Mouse (Mus musculus): ENCODE results near the gene Nr3c2. TPM values are rescaled to one million over a fixed set of nuclear protein-coding genes. Genes with fewer than 3 reads are reported as not detected.

Nr3c2 gene
- polyA plus RNA-seq, 1 experiment from 2014 or later: 5.0 TPM

DNA sequence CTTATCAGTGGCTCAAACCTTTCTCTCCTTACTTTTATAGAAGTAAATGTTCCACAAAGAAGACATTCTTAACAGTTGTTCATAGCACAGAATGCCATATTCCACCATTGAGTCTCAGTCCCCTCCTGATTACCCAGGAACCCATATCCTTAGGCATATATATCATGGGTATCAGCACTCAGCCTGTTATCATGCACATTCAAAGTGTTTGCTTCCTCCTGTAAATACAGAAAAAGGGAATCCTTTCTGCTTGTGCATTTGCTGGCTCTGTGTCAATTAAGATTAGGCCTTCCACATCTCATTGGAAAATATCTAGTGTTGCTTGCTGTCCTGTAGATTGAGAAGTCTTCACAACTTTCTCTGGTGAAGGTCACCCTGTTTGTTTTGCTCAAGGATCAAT lies 12.0 kb downstream of the Nr3c2 start:
- no peak overlapping the region for H3K27ac ChIP-seq
- H3K4me1 ChIP-seq (replicated peaks): no peaks in the 10 kb centered on the region
- H3K9me3 ChIP-seq (replicated peaks): no peaks in the 10 kb centered on the region
- no peak for ATAC-seq (replicated peaks; ENCODE audit: insufficient number of reproducible peaks, insufficient read depth, low FRiP score, low read depth)
- no peaks in the 10 kb centered on the region for H3K36me3 ChIP-seq
- H3K4me3 ChIP-seq: no peak overlapping the region
- no peak overlapping the region for H3K9ac ChIP-seq
- no peak overlapping the region for H3K4me2 ChIP-seq
- no peaks in the 10 kb centered on the region for H3K27me3 ChIP-seq

DNA sequence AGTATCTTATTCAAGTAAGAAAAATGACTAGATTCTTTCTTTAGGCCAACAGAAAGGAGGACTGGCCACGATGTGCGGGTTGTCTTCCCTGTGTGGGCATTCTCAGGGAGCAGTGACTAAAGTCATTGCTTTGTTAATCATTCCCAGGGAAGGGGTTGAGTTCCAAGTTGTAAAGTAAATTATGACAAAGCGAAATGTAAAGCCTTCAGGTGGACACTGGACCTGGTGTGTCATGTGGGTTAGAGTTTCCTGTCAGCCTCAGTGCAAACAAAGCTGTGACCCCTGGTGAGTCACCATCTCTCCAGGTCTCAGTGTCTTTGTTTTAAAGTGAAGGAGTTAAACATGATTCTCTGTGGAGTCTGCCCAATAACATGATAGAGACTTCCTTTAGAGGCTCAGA lies 13.4 kb downstream of the Nr3c2 start:
- H3K27ac ChIP-seq: no peak overlapping the region
- no peaks in the 10 kb centered on the region for H3K9me3 ChIP-seq (replicated peaks)
- no peak overlapping the region for H3K9ac ChIP-seq
- H3K4me1 ChIP-seq (replicated peaks): no peaks in the 10 kb centered on the region
- H3K4me3 ChIP-seq: no peak overlapping the region
- WGBS: 85% methylated on average over 3 of the region's 3 CpGs
- no peak for ATAC-seq (replicated peaks; ENCODE audit: insufficient number of reproducible peaks, insufficient read depth, low FRiP score, low read depth)
- no peaks in the 10 kb centered on the region for H3K36me3 ChIP-seq
- no peak overlapping the region for H3K4me2 ChIP-seq
- no peaks in the 10 kb centered on the region for H3K27me3 ChIP-seq

DNA sequence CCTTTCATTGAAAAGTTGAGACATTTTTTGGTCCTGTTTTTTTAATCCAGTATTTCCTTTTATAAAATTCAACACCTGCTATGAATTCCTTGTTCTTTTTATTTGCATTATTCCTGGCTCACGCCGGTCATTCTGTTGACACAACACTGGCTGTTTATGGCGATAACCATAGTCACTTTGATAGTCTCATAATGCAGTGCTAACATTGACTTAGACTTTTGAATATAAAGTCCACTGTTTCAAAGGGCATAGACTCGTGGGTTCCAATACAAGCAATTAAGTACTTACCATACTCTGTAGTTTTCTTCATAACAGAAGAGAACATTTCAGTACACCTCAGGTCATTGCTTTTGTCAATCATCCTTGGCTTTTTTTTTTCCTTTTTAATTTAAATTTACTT lies 14.0 kb downstream of the Nr3c2 start:
- Histone ChIP-seq H3K4me1 (replicated peaks) (no peaks in the 10 kb centered on the region), H3K4me3 (no peak overlapping the region), H3K36me3 (no peaks in the 10 kb centered on the region), H3K27ac (no peak overlapping the region), H3K9ac (no peak overlapping the region), H3K4me2 (no peak overlapping the region), H3K9me3 (replicated peaks) (no peaks in the 10 kb centered on the region), H3K27me3 (no peaks in the 10 kb centered on the region)
- WGBS: 81% methylated on average over 4 of the region's 4 CpGs
- no peak for ATAC-seq (replicated peaks; ENCODE audit: insufficient number of reproducible peaks, insufficient read depth, low FRiP score, low read depth)

DNA sequence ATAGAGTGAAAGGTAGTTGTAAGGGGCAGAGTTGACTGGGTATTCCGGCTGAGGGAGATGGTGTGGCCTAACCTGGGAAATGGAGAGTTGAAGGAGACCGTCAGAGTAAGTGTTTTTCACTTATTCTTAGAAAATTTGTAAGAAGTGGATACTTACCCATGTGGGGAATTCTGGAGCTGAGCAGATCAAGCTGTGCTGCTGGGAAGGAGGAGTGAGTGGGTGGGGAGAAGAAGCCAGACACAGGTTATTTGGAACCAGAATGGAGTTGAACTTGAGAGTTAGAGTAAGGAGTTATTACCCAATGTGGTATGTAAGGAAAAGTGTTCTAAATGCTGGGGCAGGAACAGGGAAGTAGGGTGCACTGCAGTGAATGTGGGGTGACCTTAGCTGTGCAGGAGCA lies 16.0 kb downstream of the Nr3c2 start:
- 79% methylated on average over 2 of the region's 2 CpGs for WGBS
- no peak for ATAC-seq (replicated peaks; ENCODE audit: insufficient number of reproducible peaks, insufficient read depth, low FRiP score, low read depth)
- no peak overlapping the region for H3K27ac ChIP-seq
- H3K4me2 ChIP-seq: no peak overlapping the region
- no peak overlapping the region for H3K9ac ChIP-seq
- H3K36me3 ChIP-seq: no peaks in the 10 kb centered on the region
- H3K9me3 ChIP-seq (replicated peaks): no peaks in the 10 kb centered on the region
- no peaks in the 10 kb centered on the region for H3K27me3 ChIP-seq
- H3K4me3 ChIP-seq: no peak overlapping the region
- H3K4me1 ChIP-seq (replicated peaks): no peaks in the 10 kb centered on the region

DNA sequence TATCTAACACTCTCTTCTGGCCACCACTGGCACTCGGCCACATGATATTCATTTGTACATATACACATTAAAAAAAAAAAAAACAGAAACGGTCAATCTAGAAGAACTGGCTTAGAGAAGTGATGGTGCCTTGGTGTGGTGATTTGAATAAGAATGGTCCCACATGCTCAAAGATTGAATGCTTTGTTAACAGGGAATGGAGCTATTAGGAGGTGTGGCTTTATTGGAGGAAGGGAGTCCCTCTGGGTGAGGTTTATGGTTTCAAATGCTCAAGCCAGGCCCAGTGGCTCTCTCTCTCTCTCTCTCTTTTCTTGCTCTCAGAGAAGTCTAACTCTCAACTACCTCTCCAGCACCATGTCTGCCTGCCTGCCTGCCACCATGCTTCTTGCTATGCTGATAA lies 20.3 kb downstream of the Nr3c2 start:
- Histone ChIP-seq H3K4me2 (no peak overlapping the region), H3K36me3 (no peaks in the 10 kb centered on the region), H3K27me3 (no peaks in the 10 kb centered on the region), H3K9me3 (replicated peaks) (no peaks in the 10 kb centered on the region), H3K4me1 (replicated peaks) (no peaks in the 10 kb centered on the region), H3K27ac (no peak overlapping the region), H3K9ac (no peak overlapping the region), H3K4me3 (no peak overlapping the region)
- no peak for ATAC-seq (replicated peaks; ENCODE audit: insufficient number of reproducible peaks, insufficient read depth, low FRiP score, low read depth)
- 90% methylated on average over 2 of the region's 2 CpGs for WGBS

DNA sequence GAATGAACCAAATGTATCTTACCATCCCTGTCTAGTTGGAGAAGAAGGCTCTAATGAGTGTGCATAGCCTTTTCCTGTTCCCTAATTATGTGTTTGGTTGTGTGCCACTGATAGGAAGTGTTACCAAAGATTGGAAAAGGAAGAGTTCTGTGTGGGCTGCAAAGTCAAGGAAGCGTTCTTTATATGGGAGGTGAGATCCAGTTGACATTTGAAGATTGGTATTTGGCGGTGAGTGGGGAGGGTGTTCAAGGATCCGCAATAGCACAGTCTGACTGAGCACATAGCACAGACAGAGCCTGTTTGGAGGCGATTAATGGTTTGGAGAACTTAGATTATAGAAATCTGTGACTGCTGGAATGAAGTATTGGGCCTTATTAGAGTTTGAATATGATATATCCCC lies 24.9 kb downstream of the Nr3c2 start:
- 77% methylated on average over 4 of the region's 4 CpGs for WGBS
- H3K4me3 ChIP-seq: no peak overlapping the region
- no peaks in the 10 kb centered on the region for H3K4me1 ChIP-seq (replicated peaks)
- no peaks in the 10 kb centered on the region for H3K27me3 ChIP-seq
- no peaks in the 10 kb centered on the region for H3K9me3 ChIP-seq (replicated peaks)
- H3K4me2 ChIP-seq: no peak overlapping the region
- H3K9ac ChIP-seq: no peak overlapping the region
- no peak for ATAC-seq (replicated peaks; ENCODE audit: insufficient number of reproducible peaks, insufficient read depth, low FRiP score, low read depth)
- no peak overlapping the region for H3K27ac ChIP-seq
- no peaks in the 10 kb centered on the region for H3K36me3 ChIP-seq

DNA sequence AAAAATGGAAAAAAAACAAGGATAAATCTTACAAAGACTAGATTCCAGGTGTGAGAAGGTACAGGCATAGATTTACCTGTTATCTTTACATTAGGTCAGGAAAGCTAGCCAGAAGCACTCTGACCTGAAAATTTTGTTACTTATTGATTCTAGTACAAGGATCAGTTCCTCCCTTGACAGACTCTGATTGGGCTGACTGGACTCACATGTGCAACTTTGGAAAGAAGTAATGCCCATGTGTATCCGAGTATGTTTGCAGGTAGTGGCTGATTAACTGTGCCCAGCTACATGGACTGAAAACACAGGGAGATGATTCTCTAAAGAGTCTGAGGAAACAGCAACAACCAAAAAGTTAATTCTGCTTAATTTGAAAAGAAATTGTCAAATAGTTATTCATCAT lies 29.1 kb downstream of the Nr3c2 start:
- H3K4me3 ChIP-seq: no peak overlapping the region
- ATAC-seq (replicated peaks; ENCODE audit: insufficient number of reproducible peaks, insufficient read depth, low FRiP score, low read depth): no peak
- no peak overlapping the region for H3K9ac ChIP-seq
- no peaks in the 10 kb centered on the region for H3K36me3 ChIP-seq
- no peak overlapping the region for H3K4me2 ChIP-seq
- H3K4me1 ChIP-seq (replicated peaks): no peaks in the 10 kb centered on the region
- H3K27ac ChIP-seq: no peak overlapping the region
- H3K9me3 ChIP-seq (replicated peaks): no peaks in the 10 kb centered on the region
- no peaks in the 10 kb centered on the region for H3K27me3 ChIP-seq
- WGBS: 87% methylated on average over 1 of the region's 1 CpGs

DNA sequence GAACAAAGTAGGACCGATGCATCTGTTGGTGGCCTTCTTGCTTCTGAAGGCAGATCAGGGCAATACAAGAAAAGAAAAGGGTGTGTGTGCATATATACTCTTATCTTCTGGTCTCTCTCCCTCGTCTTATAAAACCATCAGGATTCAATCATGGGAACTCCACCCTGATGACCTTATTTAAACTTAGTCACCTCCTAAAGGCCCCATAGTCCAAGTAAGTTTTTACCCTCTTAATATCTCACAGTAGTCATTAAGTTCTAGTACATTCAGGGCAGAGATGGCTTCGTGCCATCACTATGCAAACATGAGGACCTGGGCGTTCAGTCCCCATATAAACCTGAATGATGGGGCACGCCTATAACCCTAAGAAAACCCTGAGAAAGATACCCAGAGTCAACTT lies 29.6 kb downstream of the Nr3c2 start:
- H3K27ac ChIP-seq: no peak overlapping the region
- H3K9me3 ChIP-seq (replicated peaks): no peaks in the 10 kb centered on the region
- no peaks in the 10 kb centered on the region for H3K4me1 ChIP-seq (replicated peaks)
- 78% methylated on average over 5 of the region's 5 CpGs for WGBS
- H3K36me3 ChIP-seq: no peaks in the 10 kb centered on the region
- ATAC-seq (replicated peaks; ENCODE audit: insufficient number of reproducible peaks, insufficient read depth, low FRiP score, low read depth): no peak
- no peak overlapping the region for H3K4me3 ChIP-seq
- no peak overlapping the region for H3K4me2 ChIP-seq
- H3K27me3 ChIP-seq: no peaks in the 10 kb centered on the region
- no peak overlapping the region for H3K9ac ChIP-seq

DNA sequence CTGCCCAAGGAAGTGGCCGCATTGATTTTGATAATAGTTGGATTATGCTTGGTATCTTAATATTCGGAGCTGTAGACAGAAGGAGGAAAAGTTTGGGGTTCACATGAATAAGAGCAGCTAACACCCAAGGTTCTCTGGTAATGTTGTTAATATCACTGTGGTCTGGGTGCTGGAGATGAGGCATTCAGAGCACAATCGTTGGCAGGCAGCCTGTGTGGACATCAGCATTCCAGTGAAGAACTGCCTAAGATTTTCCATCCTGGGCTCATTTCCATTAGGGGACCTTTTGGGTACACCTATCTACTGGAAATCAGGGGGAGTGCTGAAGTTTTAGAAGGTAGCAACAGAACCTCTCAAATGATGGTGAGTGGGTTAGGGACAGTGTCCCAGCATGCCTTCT lies 65.8 kb downstream of the Nr3c2 start:
- WGBS: 76% methylated on average over 3 of the region's 3 CpGs
- H3K36me3 ChIP-seq: no peaks in the 10 kb centered on the region
- ATAC-seq (replicated peaks; ENCODE audit: insufficient number of reproducible peaks, insufficient read depth, low FRiP score, low read depth): no peak

DNA sequence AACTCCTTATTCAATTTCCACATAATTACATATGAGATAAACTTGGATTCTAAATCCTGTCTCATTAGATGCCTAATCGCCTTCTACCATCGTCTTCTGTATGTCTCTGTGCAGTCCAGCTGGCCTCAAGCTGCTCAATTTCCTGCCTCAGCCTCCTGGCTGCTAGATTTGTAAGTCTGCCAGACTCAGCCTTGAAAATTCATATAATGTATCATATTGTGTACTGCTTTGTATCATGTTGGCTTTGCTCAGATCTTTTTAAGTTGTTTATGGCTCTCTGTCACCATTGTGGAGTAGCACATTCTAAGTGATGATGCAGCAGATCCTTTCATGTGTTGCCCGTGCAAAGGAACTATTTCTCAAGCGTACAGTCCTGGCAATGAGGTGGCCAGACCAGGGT lies 71.9 kb downstream of the Nr3c2 start:
- peaks cover 18% of the 10 kb centered on the region for H3K4me1 ChIP-seq (replicated peaks)
- no peaks in the 10 kb centered on the region for H3K36me3 ChIP-seq
- H3K4me2 ChIP-seq: no peak overlapping the region
- H3K9me3 ChIP-seq (replicated peaks): no peaks in the 10 kb centered on the region
- WGBS: 83% methylated on average over 4 of the region's 4 CpGs
- no peak overlapping the region for H3K9ac ChIP-seq
- no peaks in the 10 kb centered on the region for H3K27me3 ChIP-seq
- H3K4me3 ChIP-seq: no peak overlapping the region
- peak overlapping the region; percentile 88 for H3K27ac ChIP-seq
- ATAC-seq (replicated peaks; ENCODE audit: insufficient number of reproducible peaks, insufficient read depth, low FRiP score, low read depth): no peak

More for the DNA sequence above, 65.8 kb downstream of the Nr3c2 start:
- Histone ChIP-seq H3K9ac (no peak overlapping the region), H3K4me3 (no peak overlapping the region), H3K4me2 (no peak overlapping the region), H3K27me3 (no peaks in the 10 kb centered on the region), H3K4me1 (replicated peaks) (0 out of 2 replicates have a peak, but pooled peaks cover 2% of the 10 kb centered on the region), H3K9me3 (replicated peaks) (no peaks in the 10 kb centered on the region), H3K27ac (no peak overlapping the region)

DNA sequence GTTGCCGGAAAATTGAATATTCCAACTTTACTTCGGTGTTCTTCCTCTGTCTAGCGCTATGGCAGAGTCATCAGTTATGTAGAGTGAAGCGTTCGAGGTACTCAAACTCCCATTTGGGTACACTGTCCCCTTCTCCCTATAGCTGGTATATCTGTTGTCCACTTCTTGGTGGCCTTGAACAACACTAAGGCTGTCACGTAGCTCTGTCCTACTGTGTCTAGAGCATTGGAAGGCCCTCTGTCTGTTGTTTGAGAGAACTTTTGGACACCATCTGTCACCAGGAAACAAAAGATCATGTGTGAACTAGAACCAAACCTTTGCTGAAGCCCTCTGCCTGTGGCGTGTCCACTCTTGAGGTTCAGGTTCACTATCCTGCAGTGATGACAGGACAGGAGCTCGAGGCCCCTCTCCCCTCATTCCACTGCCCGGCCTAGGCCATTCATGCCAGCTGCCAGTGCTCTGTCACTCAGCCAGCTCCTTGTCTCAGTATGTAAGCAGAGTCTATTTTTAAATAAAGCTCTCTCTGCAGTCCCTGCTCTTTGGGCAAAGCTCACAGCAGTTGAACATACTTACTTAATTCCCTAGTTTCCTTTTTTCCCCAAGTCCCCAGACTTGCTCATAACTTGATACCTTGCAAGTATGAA lies 72.6 kb downstream of the Nr3c2 start:
- WGBS: 66% methylated on average over 9 of the region's 9 CpGs
- peaks cover 18% of the 10 kb centered on the region for H3K4me1 ChIP-seq (replicated peaks)
- ATAC-seq (replicated peaks; ENCODE audit: insufficient number of reproducible peaks, insufficient read depth, low FRiP score, low read depth): peak; percentile 87
- H3K9ac ChIP-seq: no peak overlapping the region
- H3K27me3 ChIP-seq: no peaks in the 10 kb centered on the region
- no peak overlapping the region for H3K4me3 ChIP-seq
- no peaks in the 10 kb centered on the region for H3K36me3 ChIP-seq
- peak overlapping the region; percentile 88 for H3K27ac ChIP-seq
- H3K9me3 ChIP-seq (replicated peaks): no peaks in the 10 kb centered on the region
- no peak overlapping the region for H3K4me2 ChIP-seq

DNA sequence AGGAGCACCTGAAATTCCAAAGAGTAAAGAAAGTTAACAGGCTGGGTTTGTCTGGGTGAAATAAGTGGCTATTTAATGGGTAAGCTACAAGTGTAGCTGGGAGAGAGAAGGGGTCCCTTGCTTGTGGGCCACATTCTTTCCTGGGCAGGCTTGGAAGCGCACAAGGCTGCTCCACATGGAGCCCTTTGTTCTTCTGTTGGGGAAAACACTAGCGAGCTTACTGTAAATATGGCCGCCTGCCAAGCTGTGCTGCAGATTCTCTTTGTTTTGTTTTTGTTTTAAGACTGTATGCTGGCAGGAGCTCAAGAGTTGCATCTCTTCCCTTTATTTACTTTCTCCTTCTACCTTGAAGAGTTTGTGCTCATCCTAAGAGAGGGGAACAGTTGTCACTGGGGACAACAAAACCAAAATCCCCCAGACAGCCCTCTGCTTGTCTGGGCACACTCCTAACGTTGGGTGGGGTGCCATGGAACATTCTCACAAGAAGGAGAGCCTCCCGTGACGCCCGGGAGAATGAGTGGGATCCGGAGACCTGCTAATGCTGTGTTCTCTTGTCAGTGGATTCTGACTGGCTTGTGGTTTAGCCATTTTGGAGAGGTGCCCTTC lies 73.8 kb downstream of the Nr3c2 start:
- Histone ChIP-seq H3K36me3 (no peaks in the 10 kb centered on the region), H3K9ac (no peak overlapping the region), H3K27ac (peak overlapping the region; percentile 79), H3K4me3 (no peak overlapping the region), H3K4me2 (no peak overlapping the region), H3K4me1 (replicated peaks) (peaks cover 18% of the 10 kb centered on the region), H3K9me3 (replicated peaks) (no peaks in the 10 kb centered on the region), H3K27me3 (no peaks in the 10 kb centered on the region)
- no peak for ATAC-seq (replicated peaks; ENCODE audit: insufficient number of reproducible peaks, insufficient read depth, low FRiP score, low read depth)
- 60% methylated on average over 8 of the region's 8 CpGs for whole genome bisulfite sequencing
